Mouse (Mus musculus): Measurements from ENCODE around the gene Fto. TPM values are rescaled to one million over a fixed set of nuclear protein-coding genes. Genes with fewer than 3 reads are reported as not detected.

Gene Fto
- total RNA-seq, 2 experiments from 2014 or later, result 123 to 127 TPM

- DNase-seq (ENCODE audit: low spot score in 2 of 2), result no peak
Observed at GRCm38 (mm10) chr8:91593202-91593781, 280.0 kb downstream of the Fto start.

GRCm38 (mm10) chr8:91599349-91599837, 286.1 kb downstream of the Fto start:
- DNase-seq (ENCODE audit: low spot score in 2 of 2), result no peak

GRCm38 (mm10) chr8:91603751-91604150, 290.4 kb downstream of the Fto start:
- no peak for DNase-seq (ENCODE audit: low spot score in 2 of 2)

GRCm38 (mm10) chr8:91605901-91606300, 292.6 kb downstream of the Fto start:
- DNase-seq (ENCODE audit: low spot score in 2 of 2), result no peak

- no peak for DNase-seq (ENCODE audit: low spot score in 2 of 2)
Observed at GRCm38 (mm10) chr8:91607091-91607490, 293.8 kb downstream of the Fto start.

- DNase-seq (ENCODE audit: low spot score in 2 of 2), result no peak
Observed at GRCm38 (mm10) chr8:91611191-91611590, 297.9 kb downstream of the Fto start.

- DNase-seq (ENCODE audit: low spot score in 2 of 2), result no peak
Observed at GRCm38 (mm10) chr8:91611723-91612362, 298.5 kb downstream of the Fto start.

GRCm38 (mm10) chr8:91612387-91613130, 299.2 kb downstream of the Fto start:
- DNase-seq (ENCODE audit: low spot score in 2 of 2), result no peak

- DNase-seq (ENCODE audit: low spot score in 2 of 2), result no peak
Observed at GRCm38 (mm10) chr8:91613603-91614002, 300.3 kb downstream of the Fto start.

GRCm38 (mm10) chr8:91615196-91615595, 301.9 kb downstream of the Fto start:
- no peak for DNase-seq (ENCODE audit: low spot score in 2 of 2)

GRCm38 (mm10) chr8:91615781-91616683, 302.7 kb downstream of the Fto start:
- no peak for DNase-seq (ENCODE audit: low spot score in 2 of 2)

- no peak for DNase-seq (ENCODE audit: low spot score in 2 of 2)
Observed at GRCm38 (mm10) chr8:91617772-91618171, 304.4 kb downstream of the Fto start.

GRCm38 (mm10) chr8:91622757-91623156, 309.4 kb downstream of the Fto start:
- DNase-seq (ENCODE audit: low spot score in 2 of 2), result no peak

- DNase-seq (ENCODE audit: low spot score in 2 of 2), result peak; percentile 52 to 73
Observed at GRCm38 (mm10) chr8:91625686-91626558, 312.6 kb downstream of the Fto start.

GRCm38 (mm10) chr8:91629594-91629993, 316.3 kb downstream of the Fto start:
- DNase-seq (ENCODE audit: low spot score in 2 of 2), result no peak

GRCm38 (mm10) chr8:91630320-91631033, 317.2 kb downstream of the Fto start:
- DNase-seq (ENCODE audit: low spot score in 2 of 2), result no peak

- DNase-seq (ENCODE audit: low spot score in 2 of 2), result no peak
Observed at GRCm38 (mm10) chr8:91632411-91632810, 319.1 kb downstream of the Fto start.

GRCm38 (mm10) chr8:91635406-91635805, 322.1 kb downstream of the Fto start:
- DNase-seq (ENCODE audit: low spot score in 2 of 2), result no peak

- no peak for DNase-seq (ENCODE audit: low spot score in 2 of 2)
Observed at GRCm38 (mm10) chr8:91636887-91637286, 323.6 kb downstream of the Fto start.

Measured in layer of hippocampus, postnatal 14 days (tissue).